Comparison of ENCODE assay signal across 9 mouse cellular contexts in the genomic region with DNA sequence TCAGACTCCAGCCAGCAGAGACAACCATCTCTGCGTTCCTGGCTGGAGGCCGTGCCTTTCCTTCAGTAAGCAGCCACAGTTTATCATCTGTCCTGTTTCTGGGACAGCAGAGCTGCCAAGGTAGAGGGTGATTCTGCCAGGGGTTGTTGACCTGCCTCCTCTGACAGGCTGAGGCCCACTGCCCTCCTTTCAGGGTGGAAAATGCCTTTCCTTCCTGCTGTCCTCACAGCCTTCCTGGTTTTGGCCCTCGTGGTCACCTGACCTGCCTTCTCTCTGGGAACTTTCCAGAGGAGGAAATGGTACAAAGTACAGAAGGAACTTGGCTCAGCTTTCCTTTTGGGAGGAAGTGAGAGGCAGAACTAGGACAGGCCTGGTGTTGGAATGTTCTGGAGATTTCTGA. TPM values are rescaled to one million over a fixed set of nuclear protein-coding genes. Genes with fewer than 3 reads are reported as not detected.
A peak's percentile ranks its signal among the peaks of the same experiment; 100 is the strongest.
DNase-seq lines count a peak whose midpoint lies in the region; TF ChIP-seq lines count a peak whose summit lies in the region.
"Had no signal": no experiment of that assay in that cellular context is flagged by ENCODE, and none has a peak within 500 bp of the region (broad histone marks: within the 10 kb centered on the region; RNA-seq: fewer than 3 reads in every experiment).

No protein-coding gene starts in this region.

- no peak overlapping the region for H3K4me3 ChIP-seq in cerebellum, adult 2 months (replicated peaks; ENCODE audit: insufficient read depth, low read depth, low read length)
- no peak overlapping the region for H3K4me3 ChIP-seq in lung, adult 2 months (replicated peaks; ENCODE audit: extremely low read depth, low read depth, low read length)
- H3K4me3 ChIP-seq: midbrain, embryonic 13.5 days had no signal

- H3K27me3 ChIP-seq in cerebellum, adult 2 months (ENCODE audit: control insufficient read depth, insufficient read depth, low read length): no peaks in the 10 kb centered on the region
- H3K27me3 ChIP-seq: midbrain, embryonic 13.5 days had no signal

- no peak for TF ChIP-seq POLR2A in cerebellum, adult 2 months (IDR thresholded peaks at IDR 0.05; ENCODE audit: borderline replicate concordance, insufficient read depth, low read length)
- peak; percentile 56; the same call in 1 of the 2 replicates for TF ChIP-seq POLR2A in lung, adult 2 months (IDR thresholded peaks at IDR 0.05; ENCODE audit: borderline replicate concordance, extremely low read depth, low read depth, low read length)

- DNase-seq in cerebellum, adult 2 months: peak in 1 of 2 experiments; percentile 52
- DNase-seq in cerebellum, adult 9-10 months: no peak
- DNase-seq in adrenal gland, postnatal 25 days: peak; percentile 28
- DNase-seq in heart, postnatal 4 days: peak; percentile 58
- DNase-seq in lung, adult 2 months: peak; percentile 62
- no peak for DNase-seq in embryo, embryonic 9.5 days (ENCODE audit: extremely low spot score)
- DNase-seq in natural killer cell, adult 2 months (ENCODE audit: low spot score in 2 of 2): no peak
- DNase-seq in T-cell, adult 2 months (ENCODE audit: low spot score): no peak

- H3K4me1 ChIP-seq in cerebellum, adult 2 months (ENCODE audit: control insufficient read depth, insufficient read depth, low read length): peaks cover 21% of the 10 kb centered on the region
- H3K4me1 ChIP-seq in lung, adult 2 months (ENCODE audit: control insufficient read depth, insufficient read depth, low read length): peaks cover 11% of the 10 kb centered on the region

- TF ChIP-seq CTCF in cerebellum, adult 2 months (IDR thresholded peaks at IDR 0.05; ENCODE audit: borderline replicate concordance, insufficient read depth, low read depth, low read length): no peak
- no peak for TF ChIP-seq CTCF in lung, adult 2 months (IDR thresholded peaks at IDR 0.05; ENCODE audit: insufficient read depth, low read length)

- 35% methylated on average over 3 of the region's 3 CpGs for WGBS in cerebellum, adult 2 months
- 21% methylated on average over 3 of the region's 3 CpGs for WGBS in lung, adult 2 months

- peak overlapping the region; percentile 65; the same call in 1 of the 2 replicates for H3K27ac ChIP-seq in cerebellum, adult 2 months (ENCODE audit: insufficient read depth, low read length)
- H3K27ac ChIP-seq: midbrain, embryonic 13.5 days had no signal

RNA-seq across cellular contexts. Expression of gene Gm49325, which starts 7.4 kb away (rescaled TPM):
- polyA plus RNA-seq in cerebellum, adult 2 months (2012; rRNA removed): 33.8 and 37.7 TPM in 2 replicates
- total RNA-seq in adrenal gland, postnatal 25 days (2021): 20.9 TPM in 1 of 2 replicates, not detected in the other
- total RNA-seq in heart, postnatal 4 days (2021): 10 to 100 TPM; 15.9 to 20.8 TPM
- polyA plus RNA-seq in lung, adult 2 months (2012; rRNA removed): not detected in 2 replicates

RNA-seq across cellular contexts. Expression of gene Sumo3, which starts 7.5 kb away (rescaled TPM):
- 301 and 310 TPM in 2 replicates for polyA plus RNA-seq in cerebellum, adult 2 months (2012; rRNA removed)
- total RNA-seq in adrenal gland, postnatal 25 days (2021): 104 and 117 TPM in 2 replicates
- 10 to 100 TPM; 90.9 to 97.9 TPM for total RNA-seq in heart, postnatal 4 days (2021)
- polyA plus RNA-seq in lung, adult 2 months (2012; rRNA removed): 201 and 261 TPM in 2 replicates

RNA-seq across cellular contexts. Expression of gene Ube2g2, which starts 8.7 kb away (rescaled TPM):
- polyA plus RNA-seq in cerebellum, adult 2 months (2012; rRNA removed): 37.5 and 39.5 TPM in 2 replicates
- 45.4 and 45.5 TPM in 2 replicates for total RNA-seq in adrenal gland, postnatal 25 days (2021)
- 10 to 100 TPM; 56.1 to 63.8 TPM for total RNA-seq in heart, postnatal 4 days (2021)
- 41.6 and 54.2 TPM in 2 replicates for polyA plus RNA-seq in lung, adult 2 months (2012; rRNA removed)

RNA-seq across cellular contexts. Expression of gene Pttg1ip, which starts 31.9 kb away (rescaled TPM):
- polyA plus RNA-seq in cerebellum, adult 2 months (2012; rRNA removed): 113 and 118 TPM in 2 replicates
- total RNA-seq in adrenal gland, postnatal 25 days (2021): 154 and 195 TPM in 2 replicates
- total RNA-seq in heart, postnatal 4 days (2021): 100 to 1,000 TPM; 113 to 119 TPM
- polyA plus RNA-seq in lung, adult 2 months (2012; rRNA removed): 199 and 223 TPM in 2 replicates

Comparison
In these comparisons a context has a peak if more than half of its experiments do, and no peak if none do; other contexts are left out.
1. DNase-seq: peak in adrenal gland, postnatal 25 days (single experiment), heart, postnatal 4 days (single experiment) and lung, adult 2 months (single experiment); none in cerebellum, adult 9-10 months (single experiment), embryo, embryonic 9.5 days (single experiment), natural killer cell, adult 2 months (0 of 2) and T-cell, adult 2 months (single experiment).